22 mouse cellular contexts compared by ENCODE assay signal in the genomic region with DNA sequence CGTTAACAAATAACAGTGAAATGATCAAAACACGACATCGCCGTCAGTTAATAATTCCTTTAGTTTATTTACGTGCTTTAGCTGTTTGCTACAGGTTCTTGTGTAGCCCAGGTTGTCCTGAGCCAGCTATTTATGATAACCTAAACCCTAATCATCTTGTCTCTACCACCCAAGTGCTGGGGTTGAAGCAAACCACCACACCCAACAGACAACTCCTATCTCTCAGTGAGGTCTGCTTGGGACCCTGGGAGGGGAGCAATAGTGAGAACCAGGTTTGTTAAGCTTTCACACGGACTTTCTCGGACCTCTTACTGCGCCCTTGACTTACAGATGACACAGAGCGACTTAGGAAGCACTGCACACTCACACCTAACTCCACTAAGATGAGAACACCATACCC. TPM values are rescaled to one million over a fixed set of nuclear protein-coding genes. Genes with fewer than 3 reads are reported as not detected.
DNase-seq lines count a peak whose midpoint lies in the region; ATAC-seq and TF ChIP-seq lines count a peak whose summit lies in the region.
"Had no signal": no experiment of that assay in that cellular context is flagged by ENCODE, and none has a peak within 500 bp of the region (broad histone marks: within the 10 kb centered on the region; RNA-seq: fewer than 3 reads in every experiment).

No protein-coding gene starts in this region.

- H3K27ac ChIP-seq in kidney, adult 2 months (ENCODE audit: insufficient read depth, low read depth, low read length): peak overlapping the region; percentile 27; the same call in 1 of the 2 replicates
- no peak overlapping the region for H3K27ac ChIP-seq in liver, embryonic 15.5 days (replicated peaks)
- H3K27ac ChIP-seq: embryonic facial prominence, embryonic 12.5 days; embryonic facial prominence, embryonic 15.5 days; forebrain, embryonic 12.5 days; forebrain, embryonic 15.5 days; hindbrain, embryonic 12.5 days; hindbrain, embryonic 15.5 days had no signal

- no peak for DNase-seq in kidney, adult 2 months
- DNase-seq in kidney, adult 9 months: no peak
- DNase-seq in c-Kit-positive CD71-positive TER-119-positive erythroid progenitor cells, embryonic 14.5 days (ENCODE audit: low spot score): peak; percentile 12
- DNase-seq in gastrocnemius, postnatal 36 days: no peak
- DNase-seq: adrenal gland, adult 8-10 months; adrenal gland, postnatal 25 days; cerebellum, adult 18-20 months; cerebellum, adult 9-10 months; cerebellum, postnatal 14 days; gastrocnemius, postnatal 10 days; heart, adult 11 months had no signal

- H3K4me2 ChIP-seq in liver, embryonic 15.5 days: no peak overlapping the region
- H3K4me2 ChIP-seq: embryonic facial prominence, embryonic 12.5 days; embryonic facial prominence, embryonic 15.5 days; forebrain, embryonic 12.5 days; forebrain, embryonic 15.5 days; heart, embryonic 11.5 days; hindbrain, embryonic 12.5 days; hindbrain, embryonic 15.5 days had no signal

- no peak overlapping the region for H3K4me3 ChIP-seq in kidney, adult 2 months (ENCODE audit: insufficient read depth, low read depth, low read length)
- H3K4me3 ChIP-seq in liver, embryonic 15.5 days (replicated peaks): no peak overlapping the region
- H3K4me3 ChIP-seq: embryonic facial prominence, embryonic 12.5 days; embryonic facial prominence, embryonic 15.5 days; erythroblast, embryonic 14.5 days; forebrain, embryonic 12.5 days; forebrain, embryonic 15.5 days; hindbrain, embryonic 12.5 days; hindbrain, embryonic 15.5 days had no signal

- H3K27me3 ChIP-seq in kidney, adult 2 months (replicated peaks; ENCODE audit: control insufficient read depth, insufficient read depth, low read length): no peaks in the 10 kb centered on the region
- H3K27me3 ChIP-seq in liver, embryonic 15.5 days: no peaks in the 10 kb centered on the region
- H3K27me3 ChIP-seq: embryonic facial prominence, embryonic 12.5 days; embryonic facial prominence, embryonic 15.5 days; forebrain, embryonic 12.5 days; forebrain, embryonic 15.5 days; hindbrain, embryonic 12.5 days; hindbrain, embryonic 15.5 days had no signal

- intact Hi-C loops in gastrocnemius, postnatal 36 days (cut with DNase I): no loop called here

- peaks cover 3% of the 10 kb centered on the region for H3K36me3 ChIP-seq in kidney, adult 2 months (ENCODE audit: control insufficient read depth, insufficient read depth, low read length)
- peaks cover 72% of the 10 kb centered on the region for H3K36me3 ChIP-seq in liver, embryonic 15.5 days (replicated peaks)

- no peak for TF ChIP-seq CTCF in kidney, adult 2 months (conservative IDR thresholded peaks at IDR 0.05; ENCODE audit: insufficient read depth, insufficient read length, low read depth, low read length)

- WGBS in kidney, adult 2 months: 83% methylated on average over 9 of the region's 9 CpGs
- 67% methylated on average over 9 of the region's 9 CpGs for WGBS in liver, embryonic 15.5 days (ENCODE audit: insufficient replicate concordance)

- H3K9ac ChIP-seq in liver, embryonic 15.5 days: no peak overlapping the region
- H3K9ac ChIP-seq: embryonic facial prominence, embryonic 12.5 days; embryonic facial prominence, embryonic 15.5 days; forebrain, embryonic 12.5 days; forebrain, embryonic 15.5 days; hindbrain, embryonic 12.5 days; hindbrain, embryonic 15.5 days had no signal

- no peaks in the 10 kb centered on the region for H3K9me3 ChIP-seq in liver, embryonic 15.5 days (replicated peaks)
- H3K9me3 ChIP-seq: embryonic facial prominence, embryonic 12.5 days; embryonic facial prominence, embryonic 15.5 days; forebrain, embryonic 12.5 days; forebrain, embryonic 15.5 days; hindbrain, embryonic 12.5 days; hindbrain, embryonic 15.5 days had no signal

- peaks cover 13% of the 10 kb centered on the region for H3K4me1 ChIP-seq in kidney, adult 2 months (ENCODE audit: control insufficient read depth, insufficient read depth, low read length)
- H3K4me1 ChIP-seq in liver, embryonic 15.5 days (replicated peaks): 0 out of 2 replicates have a peak, but pooled peaks cover 11% of the 10 kb centered on the region
- H3K4me1 ChIP-seq: embryonic facial prominence, embryonic 12.5 days; embryonic facial prominence, embryonic 15.5 days; forebrain, embryonic 12.5 days; forebrain, embryonic 15.5 days; hindbrain, embryonic 12.5 days had no signal

- peak; percentile 54 for ATAC-seq in liver, embryonic 15.5 days (ENCODE audit: insufficient read depth)
- no peak for ATAC-seq in frontal cortex, adult (ENCODE audit: low TSS enrichment)
- ATAC-seq: activated CD4-positive, CD25-positive, alpha-beta regulatory T cell, adult 4 months; forebrain, embryonic 15.5 days had no signal

- no peak for TF ChIP-seq POLR2A in kidney, adult 2 months (IDR thresholded peaks at IDR 0.05; ENCODE audit: low read depth, low read length)

RNA-seq across cellular contexts. Expression of a gene that starts 21.5 kb away (rescaled TPM):
- polyA plus RNA-seq in kidney, adult 2 months (2012; rRNA removed): 4.9 and 6.9 TPM in 2 replicates
- polyA plus RNA-seq in liver, embryonic 15.5 days (2015; fragmentation: Nextera tagmentation; extraction: Ambion mirVana): 6.5 and 6.9 TPM in 2 replicates
- total RNA-seq in gastrocnemius, postnatal 36 days (2021): 10 to 100 TPM in 1 of 2 experiments, 1 to 10 TPM in 1; 9.8 to 12.4 TPM

RNA-seq across cellular contexts. Expression of a gene that starts 47.0 kb away (rescaled TPM):
- 2.4 and 2.9 TPM in 2 replicates for polyA plus RNA-seq in kidney, adult 2 months (2012; rRNA removed)
- polyA plus RNA-seq in liver, embryonic 15.5 days (2015; fragmentation: Nextera tagmentation; extraction: Ambion mirVana): 0.10 and 0.18 TPM in 2 replicates
- total RNA-seq in gastrocnemius, postnatal 36 days (2021): under 1 TPM; 0.44 to 0.77 TPM
- polyA plus RNA-seq: erythroblast, embryonic 14.5 days; heart, embryonic 11.5 days had no signal
